Mouse (Mus musculus) hindbrain, embryonic 14.5 days (tissue): ENCODE results near the gene Fabp1. TPM values are rescaled to one million over a fixed set of nuclear protein-coding genes. Genes with fewer than 3 reads are reported as not detected.

Experiments used
- ATAC-seq: fragments of 200-750 bp; cut with Nextera tagmentation; 2 replicates; pipeline ENCODE4 v1.8.0; 2017; ENCODE audit warnings: moderate number of reproducible peaks, mild to moderate bottlenecking, moderate TSS enrichment, moderate library complexity; ENCODE audit not compliant: low FRiP score
- DNase-seq: peaks from one replicate; pipeline ENCODE4 v3.0.0-alpha.2; 2015; ENCODE audit warnings: low spot score
- H3K27ac ChIP-seq: fragments of 300-500 bp; sonication (generic); 2 replicates; pipeline ENCODE4 v1.5.1; 2014; ENCODE audit warnings: mild to moderate bottlenecking, moderate library complexity
- H3K27me3 ChIP-seq: fragments of 300-500 bp; sonication (generic); 2 replicates; pipeline ENCODE4 v1.6.1; 2014; ENCODE audit warnings: mild to moderate bottlenecking, low read length, mixed read lengths; ENCODE audit not compliant: control insufficient read depth, insufficient read depth
- H3K36me3 ChIP-seq: fragments of 300-500 bp; sonication (generic); replicated peaks from 2 replicates; pipeline ENCODE4 v1.6.1; 2014; ENCODE audit not compliant: control insufficient read depth, insufficient read depth
- H3K4me1 ChIP-seq: fragments of 300-500 bp; sonication (generic); replicated peaks from 2 replicates; pipeline ENCODE4 v1.6.1; 2014; ENCODE audit warnings: antibody characterized with exemption, low read length, mixed read lengths; ENCODE audit not compliant: control insufficient read depth, insufficient read depth
- H3K4me2 ChIP-seq: fragments of 300-500 bp; sonication (generic); replicated peaks from 2 replicates; pipeline ENCODE4 v1.6.1; 2014; ENCODE audit warnings: mild to moderate bottlenecking, moderate library complexity
- H3K4me3 ChIP-seq: fragments of 300-500 bp; sonication (generic); replicated peaks from 2 replicates; pipeline ENCODE4 v1.5.1; 2014; ENCODE audit warnings: mild to moderate bottlenecking, low read length
- H3K9ac ChIP-seq: fragments of 300-500 bp; sonication (generic); 2 replicates; pipeline ENCODE4 v1.6.1; 2014
- H3K9me3 ChIP-seq: fragments of 300-500 bp; sonication (generic); 2 replicates; pipeline ENCODE4 v1.6.1; 2016; ENCODE audit warnings: low read length; ENCODE audit not compliant: control insufficient read depth
- WGBS: fragments of 180-500 bp; shearing (Covaris S2); extraction: QIAGEN DNeasy Blood & Tissue Kit; methylation state at CpG from one replicate; pipeline ENCODE4 v1.1.7; 2014; 5-methylcytosine and 5-hydroxymethylcytosine counted together
- polyA plus RNA-seq: library from polyadenylated mRNA; unstranded; fragments of >200 nt; fragmentation: Nextera tagmentation; extraction: Ambion mirVana; gene quantifications from 2 replicates; pipeline ENCODE4 v1.2.1, GENCODE M21; 2014

Gene Fabp1
- polyA plus RNA-seq, 1 experiment from 2014 or later = not detected

- ATAC-seq = no peak
- Histone ChIP-seq H3K36me3 (no peaks in the 10 kb centered on the region), H3K4me2 (no peak overlapping the region), H3K4me3 (no peak overlapping the region), H3K9me3 (no peaks in the 10 kb centered on the region), H3K9ac (no peak overlapping the region), H3K27me3 (no peaks in the 10 kb centered on the region), H3K4me1 (no peaks in the 10 kb centered on the region), H3K27ac (no peak overlapping the region)
- WGBS = 79% methylated on average over 13 of the region's 13 CpGs
- no peak for DNase-seq
Measured at GRCm38 (mm10) chr6:71235121-71235520, 35.5 kb downstream of the Fabp1 start.

- DNase-seq = no peak
- Histone ChIP-seq H3K36me3 (no peaks in the 10 kb centered on the region), H3K27me3 (no peaks in the 10 kb centered on the region), H3K4me2 (no peak overlapping the region), H3K27ac (no peak overlapping the region), H3K9me3 (no peaks in the 10 kb centered on the region), H3K9ac (no peak overlapping the region), H3K4me1 (no peaks in the 10 kb centered on the region), H3K4me3 (no peak overlapping the region)
- 66% methylated on average over 3 of the region's 3 CpGs for WGBS
- ATAC-seq = no peak
Measured at GRCm38 (mm10) chr6:71235944-71236343, 36.3 kb downstream of the Fabp1 start.

DNA sequence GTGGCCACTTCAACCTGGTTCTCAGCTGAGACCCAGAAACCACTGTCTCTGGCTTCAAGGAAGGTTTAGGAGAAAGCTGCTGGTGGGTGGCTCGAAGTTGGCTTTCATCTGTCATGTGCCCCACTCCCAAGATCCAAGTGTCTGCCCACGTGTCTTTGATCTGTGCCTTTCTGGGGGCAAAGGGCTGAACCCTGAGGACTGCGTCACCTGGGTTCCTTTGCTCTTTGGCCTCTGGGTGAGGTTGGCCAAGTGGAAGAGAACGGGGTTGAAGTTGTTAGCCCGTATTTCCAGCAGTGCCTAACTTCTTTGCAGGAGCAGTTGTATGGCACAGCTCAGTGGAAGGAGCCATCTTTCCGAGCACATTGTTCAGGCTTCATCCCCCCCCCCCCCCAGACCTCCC, 36.9 kb downstream of the Fabp1 start:
- ATAC-seq (no peak), DNase-seq (no peak)
- WGBS = 81% methylated on average over 6 of the region's 6 CpGs
- Histone ChIP-seq H3K4me2 (no peak overlapping the region), H3K36me3 (no peaks in the 10 kb centered on the region), H3K4me3 (no peak overlapping the region), H3K4me1 (no peaks in the 10 kb centered on the region), H3K9ac (no peak overlapping the region), H3K27ac (no peak overlapping the region), H3K9me3 (no peaks in the 10 kb centered on the region), H3K27me3 (no peaks in the 10 kb centered on the region)

DNA sequence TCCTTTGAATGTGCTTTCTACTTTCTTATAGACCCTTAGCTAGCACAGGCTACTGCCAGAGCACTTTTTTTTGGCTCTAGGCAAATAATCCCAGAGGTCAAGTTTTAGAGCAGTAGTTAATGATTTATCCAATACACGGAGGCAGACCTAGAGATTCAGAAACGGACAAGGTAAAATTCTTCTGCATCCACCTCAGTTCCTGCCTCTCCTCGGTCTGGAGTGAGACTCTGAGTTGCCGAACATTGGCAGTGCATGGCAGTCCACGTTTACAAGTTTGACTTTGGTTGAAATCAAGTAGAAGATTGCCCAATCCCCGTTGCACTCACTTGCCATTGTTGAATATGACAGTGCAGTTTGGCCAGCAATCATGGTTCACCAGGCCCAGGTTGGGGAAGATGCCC, 37.4 kb downstream of the Fabp1 start:
- 84% methylated on average over 6 of the region's 6 CpGs for WGBS
- Histone ChIP-seq H3K4me3 (no peak overlapping the region), H3K27ac (no peak overlapping the region), H3K4me1 (no peaks in the 10 kb centered on the region), H3K9ac (no peak overlapping the region), H3K27me3 (no peaks in the 10 kb centered on the region), H3K9me3 (no peaks in the 10 kb centered on the region), H3K4me2 (no peak overlapping the region), H3K36me3 (no peaks in the 10 kb centered on the region)
- ATAC-seq (no peak), DNase-seq (no peak)

DNA sequence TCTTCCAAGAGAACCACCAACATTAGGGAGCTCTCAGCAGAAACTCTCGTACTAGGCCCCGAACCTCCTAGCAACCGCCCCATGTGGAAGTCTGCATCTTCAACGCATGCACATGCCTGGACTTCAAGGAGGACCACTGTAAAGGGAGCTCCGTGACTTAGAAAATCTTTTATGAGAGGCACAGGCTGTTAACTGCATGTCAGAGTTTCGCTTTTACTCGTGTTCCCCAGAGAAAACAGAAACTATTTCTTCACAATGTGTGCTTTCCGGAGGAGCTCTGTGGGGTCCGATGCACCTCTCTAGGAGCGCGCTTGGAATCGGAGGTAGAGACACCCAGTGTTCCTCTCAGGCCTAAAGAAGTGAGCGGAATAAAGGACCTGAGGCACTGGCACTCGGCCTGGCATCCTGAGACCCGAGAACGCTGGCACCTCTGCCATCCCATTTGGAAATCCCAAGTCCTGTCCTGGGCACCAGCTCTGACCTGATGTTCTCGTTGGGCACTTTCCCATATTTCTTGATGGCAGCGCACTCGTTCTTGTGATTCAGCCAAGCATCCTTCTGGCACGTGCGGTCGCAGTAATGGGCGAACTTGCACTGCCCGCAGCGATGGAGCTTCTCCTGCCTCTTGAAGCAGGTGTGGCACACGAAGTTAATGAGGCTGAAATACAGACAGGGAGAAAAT, 39.6 kb downstream of the Fabp1 start:
- H3K4me1 ChIP-seq = no peaks in the 10 kb centered on the region
- H3K4me3 ChIP-seq = no peak overlapping the region
- no peaks in the 10 kb centered on the region for H3K27me3 ChIP-seq
- H3K9me3 ChIP-seq = no peaks in the 10 kb centered on the region
- H3K9ac ChIP-seq = no peak overlapping the region
- ATAC-seq (no peak), DNase-seq (no peak)
- 91% methylated on average over 26 of the region's 26 CpGs for WGBS
- H3K4me2 ChIP-seq = no peak overlapping the region
- H3K27ac ChIP-seq = no peak overlapping the region
- H3K36me3 ChIP-seq = no peaks in the 10 kb centered on the region

GRCm38 (mm10) chr6:71240831-71241230, 41.2 kb downstream of the Fabp1 start:
- no peak overlapping the region for H3K4me2 ChIP-seq
- H3K36me3 ChIP-seq = no peaks in the 10 kb centered on the region
- H3K9ac ChIP-seq = no peak overlapping the region
- H3K27me3 ChIP-seq = no peaks in the 10 kb centered on the region
- 87% methylated on average over 7 of the region's 7 CpGs for WGBS
- DNase-seq (no peak), ATAC-seq (no peak)
- H3K4me3 ChIP-seq = no peak overlapping the region
- no peaks in the 10 kb centered on the region for H3K4me1 ChIP-seq
- H3K9me3 ChIP-seq = no peaks in the 10 kb centered on the region
- H3K27ac ChIP-seq = no peak overlapping the region

- Histone ChIP-seq H3K27ac (no peak overlapping the region), H3K27me3 (no peaks in the 10 kb centered on the region), H3K9ac (no peak overlapping the region), H3K36me3 (no peaks in the 10 kb centered on the region), H3K4me1 (no peaks in the 10 kb centered on the region), H3K4me2 (no peak overlapping the region), H3K9me3 (no peaks in the 10 kb centered on the region), H3K4me3 (no peak overlapping the region)
- WGBS = 95% methylated on average over 1 of the region's 1 CpGs
- no peak for DNase-seq
- no peak for ATAC-seq
Measured at GRCm38 (mm10) chr6:71242811-71243210, 43.2 kb downstream of the Fabp1 start.

DNA sequence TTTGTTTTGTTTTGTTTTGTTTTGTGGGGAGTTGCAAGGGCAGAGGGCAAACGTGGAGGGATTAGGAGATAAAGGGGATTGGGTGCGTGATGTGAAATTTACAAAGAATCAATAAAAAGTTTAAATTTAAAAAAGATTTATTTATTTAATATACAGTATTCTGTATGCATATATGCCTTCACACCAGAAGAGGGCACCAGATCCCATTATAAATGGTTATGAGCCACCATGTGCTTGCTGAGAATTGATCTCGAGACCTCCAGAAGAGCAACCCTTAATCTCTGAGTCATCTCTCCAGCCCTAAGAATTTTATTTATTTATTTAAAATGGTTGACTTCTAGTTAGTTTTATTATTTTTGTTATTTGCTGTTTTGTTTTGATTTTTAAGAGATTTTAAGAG, 43.6 kb downstream of the Fabp1 start:
- WGBS = 88% methylated on average over 3 of the region's 3 CpGs
- no peak for ATAC-seq

GRCm38 (mm10) chr6:71248420-71248819, 48.8 kb downstream of the Fabp1 start:
- no peaks in the 10 kb centered on the region for H3K9me3 ChIP-seq
- H3K36me3 ChIP-seq = no peaks in the 10 kb centered on the region
- H3K27me3 ChIP-seq = no peaks in the 10 kb centered on the region
- DNase-seq = no peak
- H3K4me1 ChIP-seq = no peaks in the 10 kb centered on the region
- no peak for ATAC-seq
- no peak overlapping the region for H3K27ac ChIP-seq
- 87% methylated on average over 1 of the region's 1 CpGs for WGBS
- H3K4me2 ChIP-seq = no peak overlapping the region
- H3K4me3 ChIP-seq = no peak overlapping the region
- no peak overlapping the region for H3K9ac ChIP-seq

More for the DNA sequence above, 43.6 kb downstream of the Fabp1 start:
- no peaks in the 10 kb centered on the region for H3K27me3 ChIP-seq
- no peaks in the 10 kb centered on the region for H3K9me3 ChIP-seq
- no peaks in the 10 kb centered on the region for H3K36me3 ChIP-seq
- H3K27ac ChIP-seq = no peak overlapping the region
- no peak overlapping the region for H3K4me2 ChIP-seq
- H3K9ac ChIP-seq = no peak overlapping the region
- H3K4me1 ChIP-seq = no peaks in the 10 kb centered on the region
- DNase-seq = no peak
- no peak overlapping the region for H3K4me3 ChIP-seq

- 61% methylated on average over 3 of the region's 3 CpGs for WGBS
- no peak overlapping the region for H3K4me2 ChIP-seq
- H3K36me3 ChIP-seq = no peaks in the 10 kb centered on the region
- H3K4me3 ChIP-seq = no peak overlapping the region
- no peaks in the 10 kb centered on the region for H3K4me1 ChIP-seq
- H3K9ac ChIP-seq = no peak overlapping the region
- ATAC-seq (no peak), DNase-seq (no peak)
- H3K9me3 ChIP-seq = no peaks in the 10 kb centered on the region
- H3K27ac ChIP-seq = no peak overlapping the region
- H3K27me3 ChIP-seq = no peaks in the 10 kb centered on the region
Measured at GRCm38 (mm10) chr6:71249615-71250014, 50.0 kb downstream of the Fabp1 start.
